Mouse (Mus musculus) heart, embryonic 15.5 days (tissue): ENCODE measurements at regions not wholly inside any gene's neighbourhood (a gene's known extent, or its start where the extent isn't known, plus 50 kb on each side); places are given as distances from the start of the nearest gene placed in this dataset.
"Not testable (repeated sequence)": the region's sequence is repeated elsewhere in the genome, so short reads cannot be mapped to it uniquely, and the experiment has no call there.

Experiments used
- ATAC-seq: fragments of 200-750 bp; cut with Nextera tagmentation; replicated peaks from 2 replicates; pipeline ENCODE4 v1.8.0; 2017; ENCODE audit warnings: low read depth, moderate TSS enrichment; ENCODE audit not compliant: insufficient number of reproducible peaks, insufficient read depth, low FRiP score
- H3K27ac ChIP-seq: fragments of 300-500 bp; sonication (generic); 2 replicates; pipeline ENCODE4 v1.5.1; 2015; ENCODE audit warnings: mild to moderate bottlenecking, inconsistent platforms
- H3K27me3 ChIP-seq: fragments of 300-500 bp; sonication (generic); 2 replicates; pipeline ENCODE4 v1.6.1; 2015; ENCODE audit warnings: inconsistent platforms
- H3K36me3 ChIP-seq: fragments of 300-500 bp; sonication (generic); 2 replicates; pipeline ENCODE4 v1.6.1; 2015; ENCODE audit warnings: mild to moderate bottlenecking, inconsistent platforms
- H3K4me1 ChIP-seq: fragments of 300-500 bp; sonication (generic); replicated peaks from 2 replicates; pipeline ENCODE4 v1.6.1; 2015; ENCODE audit warnings: inconsistent platforms
- H3K4me2 ChIP-seq: fragments of 300-500 bp; sonication (generic); 2 replicates; pipeline ENCODE4 v1.6.1; 2015; ENCODE audit warnings: inconsistent platforms, mild to moderate bottlenecking, moderate library complexity
- H3K4me3 ChIP-seq: fragments of 300-500 bp; sonication (generic); 2 replicates; pipeline ENCODE4 v1.5.1; 2015; ENCODE audit warnings: mild to moderate bottlenecking, inconsistent platforms
- H3K9ac ChIP-seq: fragments of 300-500 bp; sonication (generic); 2 replicates; pipeline ENCODE4 v1.6.1; 2015; ENCODE audit warnings: mild to moderate bottlenecking, inconsistent platforms
- H3K9me3 ChIP-seq: fragments of 300-500 bp; sonication (generic); replicated peaks from 2 replicates; pipeline ENCODE4 v1.6.1; 2016; ENCODE audit warnings: inconsistent platforms
- WGBS: fragments of 180-500 bp; shearing (Covaris S2); methylation state at CpG from one replicate; pipeline ENCODE4 v1.1.7; 2015; ENCODE audit warnings: mixed read lengths; 5-methylcytosine and 5-hydroxymethylcytosine counted together

DNA sequence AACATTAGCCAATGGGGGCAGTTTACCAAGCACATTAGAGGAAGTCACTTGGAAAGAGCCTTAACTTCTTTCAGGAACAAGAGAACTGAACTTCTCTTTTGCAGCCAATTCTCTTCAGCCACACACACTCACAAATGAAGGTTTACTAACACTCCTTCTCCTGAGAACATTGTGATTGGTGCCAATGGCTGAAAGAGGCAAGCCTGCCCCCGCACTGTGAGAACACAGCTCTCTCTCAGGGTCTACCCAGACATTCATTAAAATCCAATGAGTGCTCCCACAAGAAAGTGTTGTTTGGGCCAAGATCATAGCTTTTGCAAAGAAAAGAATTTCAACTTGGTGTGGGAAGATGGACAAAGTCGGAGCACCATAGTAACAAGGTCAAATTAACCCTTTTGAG, 454.8 kb downstream of the Rfpl4b start:
- 75% methylated on average over 2 of the region's 2 CpGs for WGBS
- no peak for ATAC-seq
- Histone ChIP-seq H3K36me3 (no peaks in the 10 kb centered on the region), H3K4me2 (no peak overlapping the region), H3K27me3 (no peaks in the 10 kb centered on the region), H3K4me3 (no peak overlapping the region), H3K27ac (no peak overlapping the region), H3K4me1 (no peaks in the 10 kb centered on the region), H3K9ac (no peak overlapping the region), H3K9me3 (no peaks in the 10 kb centered on the region)

- Histone ChIP-seq H3K9me3 (no peaks in the 10 kb centered on the region), H3K9ac (no peak overlapping the region), H3K27me3 (no peaks in the 10 kb centered on the region), H3K36me3 (no peaks in the 10 kb centered on the region), H3K27ac (no peak overlapping the region), H3K4me2 (no peak overlapping the region), H3K4me3 (no peak overlapping the region), H3K4me1 (no peaks in the 10 kb centered on the region)
- WGBS, result 66% methylated on average over 4 of the region's 4 CpGs
- ATAC-seq, result no peak
Observed at GRCm38 (mm10) chr10:38364876-38365275, 456.7 kb downstream of the Rfpl4b start.

DNA sequence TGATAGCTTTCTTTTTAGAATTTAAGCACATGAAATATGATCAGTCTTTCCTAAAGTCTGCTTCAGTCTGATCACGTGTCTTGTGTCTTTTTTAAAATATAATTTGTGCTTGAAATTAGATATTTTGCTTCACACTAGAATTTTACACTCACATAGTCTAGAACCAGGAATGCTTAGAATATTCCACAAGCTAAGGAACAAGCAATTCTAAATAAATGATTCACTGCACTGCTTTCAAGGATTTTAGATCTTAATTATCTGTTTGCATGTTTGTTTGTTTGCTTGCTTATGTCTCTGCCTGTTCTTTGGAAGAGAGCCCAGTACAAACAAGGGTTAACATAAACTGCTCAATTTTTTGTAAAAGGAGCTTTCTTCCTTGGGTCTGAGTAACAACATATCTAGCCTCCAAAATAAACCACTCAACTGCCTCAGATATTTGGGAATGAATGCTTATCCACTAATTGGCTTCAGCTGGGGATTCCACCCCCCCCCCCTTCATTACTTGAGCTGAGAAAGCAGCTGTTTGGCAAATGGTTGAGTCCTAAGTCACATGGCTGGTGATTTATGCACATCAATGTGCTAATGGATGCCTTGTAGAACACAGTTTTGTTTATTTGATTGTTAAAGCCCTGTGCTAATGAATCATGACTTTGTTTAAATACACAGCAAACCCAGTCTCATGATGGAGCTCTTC, 463.9 kb downstream of the Rfpl4b start:
- no peak overlapping the region for H3K4me3 ChIP-seq
- WGBS, result 70% methylated on average over 1 of the region's 1 CpGs
- H3K9me3 ChIP-seq, result no peaks in the 10 kb centered on the region
- H3K27me3 ChIP-seq, result no peaks in the 10 kb centered on the region
- no peaks in the 10 kb centered on the region for H3K36me3 ChIP-seq
- no peak overlapping the region for H3K4me2 ChIP-seq
- no peaks in the 10 kb centered on the region for H3K4me1 ChIP-seq
- no peak overlapping the region for H3K27ac ChIP-seq
- H3K9ac ChIP-seq, result no peak overlapping the region
- no peak for ATAC-seq

DNA sequence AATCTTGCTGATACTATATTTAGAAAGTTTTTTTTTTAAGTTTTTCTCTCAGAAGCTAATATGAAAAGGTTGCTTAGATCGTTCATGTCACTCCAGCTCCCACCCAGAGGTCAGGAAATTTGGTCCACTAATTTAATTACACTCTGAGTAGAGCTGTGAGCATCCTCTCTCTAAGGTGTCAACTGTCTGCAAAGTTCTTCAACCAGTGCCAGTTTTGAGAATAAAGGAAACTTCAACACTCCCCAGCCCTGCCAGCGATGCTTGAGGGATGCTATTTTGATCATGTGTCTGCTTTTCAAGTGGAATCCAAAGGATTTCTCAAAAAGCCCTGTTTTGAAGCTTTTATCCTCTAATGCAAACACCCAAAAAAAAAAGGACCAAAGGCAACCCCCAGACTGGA, 467.6 kb downstream of the Rfpl4b start:
- no peak overlapping the region for H3K4me3 ChIP-seq
- no peaks in the 10 kb centered on the region for H3K4me1 ChIP-seq
- WGBS, result 59% methylated on average over 2 of the region's 2 CpGs
- no peak overlapping the region for H3K4me2 ChIP-seq
- no peak for ATAC-seq
- no peaks in the 10 kb centered on the region for H3K9me3 ChIP-seq
- no peak overlapping the region for H3K9ac ChIP-seq
- H3K27ac ChIP-seq, result no peak overlapping the region
- H3K27me3 ChIP-seq, result no peaks in the 10 kb centered on the region
- H3K36me3 ChIP-seq, result no peaks in the 10 kb centered on the region

DNA sequence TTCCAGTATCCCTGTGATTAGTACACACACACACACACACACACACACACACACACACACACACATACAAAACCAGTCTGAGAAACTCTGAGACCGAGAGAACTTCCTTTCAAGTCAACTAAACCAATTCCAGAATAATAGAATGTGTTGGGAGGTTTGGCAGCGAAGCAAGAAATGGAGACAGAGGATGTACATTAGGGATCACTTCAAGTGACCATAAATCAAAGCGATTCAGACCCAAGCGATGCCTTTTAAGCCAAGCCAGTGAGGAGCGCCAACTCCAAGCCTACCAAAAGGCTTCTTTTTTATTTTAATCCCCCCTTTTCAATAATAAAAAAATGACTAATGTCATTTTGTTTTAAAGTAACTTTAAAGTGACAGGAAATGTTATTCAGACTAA, 468.1 kb downstream of the Rfpl4b start:
- Histone ChIP-seq H3K27ac (no peak overlapping the region), H3K27me3 (no peaks in the 10 kb centered on the region), H3K36me3 (no peaks in the 10 kb centered on the region), H3K9me3 (no peaks in the 10 kb centered on the region), H3K4me1 (no peaks in the 10 kb centered on the region), H3K4me3 (no peak overlapping the region), H3K9ac (no peak overlapping the region), H3K4me2 (no peak overlapping the region)
- 77% methylated on average over 5 of the region's 5 CpGs for WGBS
- ATAC-seq, result no peak

- peak overlapping the region; percentile 34 for H3K4me2 ChIP-seq
- H3K4me3 ChIP-seq, H3K27ac ChIP-seq, H3K36me3 ChIP-seq, H3K4me1 ChIP-seq, H3K27me3 ChIP-seq, ATAC-seq, H3K9ac ChIP-seq, H3K9me3 ChIP-seq: not testable (repeated sequence)
- WGBS, result 37% methylated on average over 8 of the region's 8 CpGs
Observed at GRCm38 (mm10) chr10:38347029-38347428, 474.6 kb downstream of the Rfpl4b start.

- H3K9ac ChIP-seq, result no peak overlapping the region
- no peak for ATAC-seq
- H3K36me3 ChIP-seq, result no peaks in the 10 kb centered on the region
- whole genome bisulfite sequencing, result 64% methylated on average over 1 of the region's 1 CpGs
- H3K27me3 ChIP-seq, result no peaks in the 10 kb centered on the region
- no peaks in the 10 kb centered on the region for H3K4me1 ChIP-seq
- H3K27ac ChIP-seq, result no peak overlapping the region
- H3K4me2 ChIP-seq, result no peak overlapping the region
- H3K9me3 ChIP-seq, result no peaks in the 10 kb centered on the region
- no peak overlapping the region for H3K4me3 ChIP-seq
Observed at GRCm38 (mm10) chr10:38340406-38341175, 481.0 kb downstream of the Rfpl4b start.

GRCm38 (mm10) chr10:38308716-38309392, 512.7 kb downstream of the Rfpl4b start:
- 0 out of 2 replicates have a peak overlapping the region, but pooled peaks have one; percentile 2 for H3K27ac ChIP-seq
- no peak overlapping the region for H3K4me2 ChIP-seq
- no peaks in the 10 kb centered on the region for H3K9me3 ChIP-seq
- no peak overlapping the region for H3K4me3 ChIP-seq
- 47% methylated on average over 5 of the region's 5 CpGs for WGBS
- H3K9ac ChIP-seq, result no peak overlapping the region
- H3K36me3 ChIP-seq, result no peaks in the 10 kb centered on the region
- ATAC-seq, result no peak
- H3K4me1 ChIP-seq, result no peaks in the 10 kb centered on the region
- no peaks in the 10 kb centered on the region for H3K27me3 ChIP-seq

- no peak overlapping the region for H3K9ac ChIP-seq
- no peak overlapping the region for H3K27ac ChIP-seq
- H3K4me3 ChIP-seq, result no peak overlapping the region
- no peak overlapping the region for H3K4me2 ChIP-seq
- ATAC-seq, result no peak
- WGBS, result 24% methylated on average over 2 of the region's 2 CpGs
- no peaks in the 10 kb centered on the region for H3K27me3 ChIP-seq
- H3K4me1 ChIP-seq, result no peaks in the 10 kb centered on the region
- H3K36me3 ChIP-seq, result no peaks in the 10 kb centered on the region
- no peaks in the 10 kb centered on the region for H3K9me3 ChIP-seq
Observed at GRCm38 (mm10) chr10:38295724-38296123, 525.9 kb downstream of the Rfpl4b start.

DNA sequence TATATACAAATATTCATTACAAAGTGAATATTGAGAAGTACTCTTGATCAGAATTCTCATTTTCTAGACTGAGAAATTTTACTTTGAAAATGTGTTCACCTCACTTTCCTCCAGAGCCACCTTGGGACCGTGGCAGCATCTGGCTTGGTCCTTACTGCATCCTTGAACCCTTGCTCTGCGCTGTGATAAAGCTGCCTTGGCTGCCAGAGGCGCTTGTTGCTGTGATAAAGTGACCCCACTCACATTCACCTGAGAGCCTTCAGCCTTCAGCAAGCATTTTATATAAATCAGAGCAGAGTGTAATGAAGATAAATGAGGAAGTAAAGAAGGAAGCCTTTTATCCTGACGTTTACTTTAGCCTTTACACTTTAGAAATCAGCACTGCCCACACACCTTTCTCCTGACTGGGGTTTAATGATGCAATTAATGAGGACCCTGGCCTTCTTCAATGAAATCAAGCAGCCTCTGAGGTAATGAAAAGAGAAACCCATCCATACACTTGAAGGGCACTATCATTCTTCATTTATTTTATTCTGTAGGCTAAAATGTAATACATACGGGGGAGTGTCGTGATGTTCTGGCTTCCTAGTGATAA, 532.8 kb downstream of the Rfpl4b start:
- Histone ChIP-seq H3K4me3 (no peak overlapping the region), H3K36me3 (no peaks in the 10 kb centered on the region), H3K9me3 (no peaks in the 10 kb centered on the region), H3K27ac (no peak overlapping the region), H3K4me2 (no peak overlapping the region), H3K27me3 (no peaks in the 10 kb centered on the region), H3K9ac (no peak overlapping the region), H3K4me1 (no peaks in the 10 kb centered on the region)
- ATAC-seq, result no peak
- 55% methylated on average over 6 of the region's 6 CpGs for WGBS

GRCm38 (mm10) chr10:38269136-38269535, 552.4 kb downstream of the Rfpl4b start:
- no peak for ATAC-seq
- H3K9me3 ChIP-seq, result no peaks in the 10 kb centered on the region
- WGBS, result 84% methylated on average over 1 of the region's 1 CpGs
- H3K27ac ChIP-seq, result no peak overlapping the region
- no peak overlapping the region for H3K9ac ChIP-seq
- no peaks in the 10 kb centered on the region for H3K4me1 ChIP-seq
- no peaks in the 10 kb centered on the region for H3K27me3 ChIP-seq
- no peak overlapping the region for H3K4me3 ChIP-seq
- H3K36me3 ChIP-seq, result no peaks in the 10 kb centered on the region
- H3K4me2 ChIP-seq, result no peak overlapping the region
